Mouse (Mus musculus) liver, adult 2 months (tissue): ENCODE measurements around the gene Ctnnd1.

Source experiments
- CTCF ChIP-seq: fragments of 200-500 bp; IDR thresholded peaks from 2 replicates; pipeline ENCODE4 v1.5.1; 2011; ENCODE audit warnings: low read depth, low read length, control low read depth
- POLR2A ChIP-seq: fragments of 200-500 bp; IDR thresholded peaks from 2 replicates; pipeline ENCODE4 v1.6.1; 2011; ENCODE audit warnings: low read length, control low read depth; ENCODE audit not compliant: insufficient read depth; ENCODE audit errors: extremely low read depth

DNA sequence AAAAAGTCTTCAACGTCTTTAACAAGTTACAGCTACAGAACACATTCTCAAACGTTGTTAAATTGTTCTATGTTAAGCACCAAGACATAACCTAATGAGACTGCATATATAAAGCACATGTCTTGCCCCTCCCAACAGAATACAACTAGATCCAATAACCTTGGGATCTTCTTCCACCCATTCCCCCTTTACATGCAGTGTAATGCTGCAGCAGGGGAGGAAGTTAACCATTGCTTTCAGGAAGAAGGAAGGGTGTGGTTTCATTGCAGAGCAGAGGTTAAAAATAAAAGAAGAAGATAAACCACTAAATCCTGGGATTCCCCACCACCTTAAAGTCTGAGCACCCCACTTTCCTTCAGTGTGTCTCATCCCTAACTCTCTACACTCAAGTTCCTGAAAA, 27.9 kb downstream of the Ctnnd1 start:
- TF ChIP-seq CTCF (no peak), POLR2A (no peak)
